Mouse (Mus musculus): ENCODE data around the gene Slc6a20a.

DNA sequence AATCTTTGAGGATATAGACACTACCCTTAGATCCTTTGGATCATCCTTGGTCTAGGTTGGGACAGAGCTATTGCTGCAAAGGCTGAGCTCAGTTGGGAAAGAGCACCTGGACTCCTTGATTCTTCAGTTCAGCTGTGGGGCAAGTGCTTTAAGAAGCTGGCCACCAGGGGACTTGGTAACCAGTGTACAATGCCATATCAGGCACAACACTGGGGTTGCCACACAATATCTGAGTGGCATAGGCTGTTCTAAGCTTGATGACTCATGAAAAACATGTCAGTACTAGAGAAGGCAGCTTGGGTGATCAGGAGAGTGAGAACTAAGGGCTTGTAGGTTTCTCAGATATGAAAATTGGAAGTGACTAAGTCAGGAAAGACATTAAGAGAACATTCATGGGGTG, 19.7 kb downstream of the Slc6a20a start:
- no peak for TF ChIP-seq POLR2A (IDR thresholded peaks at IDR 0.05; ENCODE audit: borderline replicate concordance, extremely low read depth, low read depth, low read length)
- TF ChIP-seq CTCF (IDR thresholded peaks at IDR 0.05; ENCODE audit: insufficient read depth, low read length), result no peak

All from lung, adult 2 months (tissue).